Mouse (Mus musculus) lung, postnatal 0 days (tissue): ENCODE results near the gene Wdr83.
"Not testable (repeated sequence)": the region's sequence is repeated elsewhere in the genome, so short reads cannot be mapped to it uniquely, and the experiment has no call there.

ENCODE experiments used
- CTCF ChIP-seq: IDR thresholded peaks from 2 replicates; pipeline ENCODE4 v1.5.1; 2016; ENCODE audit warnings: antibody characterized with exemption, mild to moderate bottlenecking
- EP300 ChIP-seq: IDR thresholded peaks from 2 replicates; pipeline ENCODE4 v1.6.1; 2016; ENCODE audit warnings: antibody characterized with exemption, mild to moderate bottlenecking, control low read depth

DNA sequence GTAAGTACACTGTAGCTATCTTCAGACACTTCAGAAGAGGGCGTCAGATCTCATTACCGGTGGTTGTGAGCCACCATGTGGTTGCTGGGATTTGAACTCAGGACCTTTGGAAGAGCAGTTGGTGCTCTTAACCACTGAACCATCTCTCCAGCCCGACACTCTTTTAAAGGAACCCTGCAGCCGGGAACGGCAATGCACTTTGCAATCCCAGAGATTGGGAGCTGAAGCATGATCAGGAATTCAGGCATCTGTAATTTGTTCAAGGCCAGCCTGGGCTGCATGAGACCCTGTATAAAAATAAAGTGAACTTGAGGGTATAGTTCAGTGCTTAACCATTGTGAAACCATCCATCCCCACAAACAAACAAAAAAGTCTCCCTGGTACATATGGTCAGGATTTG lies 39.1 kb upstream of the Wdr83 start:
- not testable (repeated sequence) for TF ChIP-seq CTCF, EP300
